Mouse (Mus musculus) ovary, adult 18-20 months (tissue): ENCODE data around the gene Kpna7.

Experiments used
- DNase-seq: peaks from one replicate; pipeline ENCODE4 v3.0.0; 2022; ENCODE audit warnings: low spot score, mixed read lengths

Kpna7 gene

DNA sequence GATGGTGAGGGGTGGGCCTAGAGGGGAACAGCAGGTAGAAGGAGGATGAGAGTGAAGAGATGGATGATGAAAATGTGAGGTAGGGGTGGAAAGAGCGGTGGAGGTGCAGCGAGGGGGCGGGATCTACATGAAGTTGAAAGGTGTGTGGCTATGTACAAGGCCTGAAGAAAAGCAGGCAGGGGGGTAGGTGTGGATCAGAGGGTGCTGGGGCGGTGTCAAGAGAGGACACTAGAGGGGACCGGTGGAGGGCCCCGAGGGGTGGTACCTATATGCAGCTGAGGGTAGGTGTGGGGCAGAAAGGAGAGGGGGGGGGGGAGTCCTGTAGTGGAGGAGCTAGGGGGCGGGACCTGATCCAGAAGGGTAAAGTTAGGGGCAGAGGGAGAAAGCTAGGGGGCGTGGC lies 119.4 kb downstream of the Kpna7 start:
- DNase-seq: no peak

DNA sequence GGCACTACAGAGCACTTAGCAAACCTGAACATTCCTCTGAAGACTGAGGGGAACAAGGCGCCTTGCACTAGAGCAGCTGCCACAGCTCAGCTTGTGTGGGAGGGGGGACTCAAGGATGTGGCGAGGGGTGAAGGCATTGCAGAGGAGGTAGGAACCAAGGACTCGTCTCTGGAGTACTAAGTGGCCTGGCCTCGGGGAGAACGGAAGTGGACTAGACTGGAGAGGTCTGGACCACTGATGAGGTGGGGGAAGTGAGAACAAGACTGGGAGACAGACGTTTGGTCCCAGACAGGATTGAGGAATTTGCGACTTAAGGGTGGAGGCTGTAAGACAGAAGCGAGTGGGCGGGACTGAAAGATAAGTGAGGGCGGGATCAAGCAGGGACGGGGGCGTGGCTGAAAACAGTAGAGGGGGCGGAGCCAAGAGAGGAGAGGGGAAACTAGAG lies 120.0 kb downstream of the Kpna7 start:
- peak; percentile 37 for DNase-seq

DNA sequence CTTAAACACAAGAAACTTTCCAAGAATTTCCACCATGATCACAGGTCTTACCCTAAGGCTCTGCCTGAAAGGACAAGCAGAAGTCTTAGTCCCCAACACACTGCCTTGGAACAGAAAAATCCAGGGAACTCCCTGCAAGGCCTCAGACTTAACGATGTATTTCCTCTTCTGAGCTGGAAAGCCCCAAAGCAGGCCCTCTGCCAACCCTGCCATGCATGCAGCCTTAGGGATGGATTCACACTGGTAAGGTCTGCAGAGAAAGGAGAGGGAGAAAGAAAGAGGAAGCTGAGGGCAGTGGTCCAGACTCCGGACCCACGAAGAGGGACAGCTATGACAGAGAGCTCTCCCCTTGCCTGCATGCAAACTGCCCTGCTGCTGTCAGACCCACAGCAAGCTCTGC lies 120.4 kb downstream of the Kpna7 start:
- no peak for DNase-seq

DNA sequence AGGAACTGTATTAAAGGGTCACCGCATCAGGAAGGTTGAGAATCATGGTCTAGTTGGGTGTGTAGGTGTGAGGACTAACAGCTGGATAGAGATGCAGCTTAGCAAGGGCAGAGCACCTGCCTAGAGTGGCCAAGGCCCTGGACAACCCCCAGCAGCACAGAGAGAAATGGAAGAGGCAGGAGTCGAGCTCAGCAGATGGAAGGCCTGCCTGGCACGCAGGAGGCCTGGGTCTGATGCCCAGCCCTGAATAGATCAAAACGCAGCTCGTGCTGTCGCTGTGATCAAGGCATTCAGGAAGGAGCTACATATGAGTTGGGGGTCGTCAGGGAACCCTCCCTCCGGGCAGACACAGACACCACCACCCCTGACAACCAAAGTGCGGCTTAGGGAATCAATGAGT lies 125.6 kb downstream of the Kpna7 start:
- DNase-seq: no peak

DNA sequence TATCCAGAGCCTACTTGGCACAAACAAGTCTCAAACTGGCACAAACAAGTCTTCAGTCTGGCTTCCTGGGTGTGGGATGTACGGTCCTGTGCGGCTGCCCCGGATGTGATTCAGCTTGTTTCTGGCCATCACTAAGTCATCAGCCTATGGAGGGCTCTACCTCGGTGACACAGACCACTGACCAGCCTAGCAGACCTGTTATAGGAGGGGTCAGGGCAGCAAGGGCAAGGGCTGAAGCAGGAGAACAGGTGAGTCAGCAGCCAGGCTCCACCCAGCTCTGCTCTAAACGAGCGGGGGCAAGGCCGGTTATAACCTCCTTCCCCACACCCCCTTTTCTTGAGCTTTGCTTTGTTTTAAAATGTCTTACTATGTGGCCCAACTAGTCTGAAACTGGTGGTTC lies 129.4 kb downstream of the Kpna7 start:
- no peak for DNase-seq

DNA sequence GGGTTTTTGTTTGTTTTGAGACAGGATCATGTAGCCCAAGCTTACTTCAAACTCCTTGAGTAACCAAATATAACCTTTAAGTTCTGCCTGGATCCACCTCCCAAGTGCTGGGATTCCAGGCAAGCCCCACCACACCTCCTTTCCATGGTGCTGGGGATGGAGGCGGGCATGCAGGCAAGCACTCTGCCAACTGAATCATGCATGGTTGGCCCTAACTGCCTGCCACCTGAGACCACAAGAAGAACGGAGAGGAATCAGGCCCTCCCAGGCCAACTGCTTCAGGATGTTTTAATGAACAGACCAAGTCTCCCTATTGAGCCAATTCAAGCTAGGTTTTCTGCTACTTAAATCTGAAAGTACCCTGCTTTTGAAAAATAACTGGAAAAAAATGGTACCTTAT lies 131.2 kb downstream of the Kpna7 start:
- DNase-seq: no peak

DNA sequence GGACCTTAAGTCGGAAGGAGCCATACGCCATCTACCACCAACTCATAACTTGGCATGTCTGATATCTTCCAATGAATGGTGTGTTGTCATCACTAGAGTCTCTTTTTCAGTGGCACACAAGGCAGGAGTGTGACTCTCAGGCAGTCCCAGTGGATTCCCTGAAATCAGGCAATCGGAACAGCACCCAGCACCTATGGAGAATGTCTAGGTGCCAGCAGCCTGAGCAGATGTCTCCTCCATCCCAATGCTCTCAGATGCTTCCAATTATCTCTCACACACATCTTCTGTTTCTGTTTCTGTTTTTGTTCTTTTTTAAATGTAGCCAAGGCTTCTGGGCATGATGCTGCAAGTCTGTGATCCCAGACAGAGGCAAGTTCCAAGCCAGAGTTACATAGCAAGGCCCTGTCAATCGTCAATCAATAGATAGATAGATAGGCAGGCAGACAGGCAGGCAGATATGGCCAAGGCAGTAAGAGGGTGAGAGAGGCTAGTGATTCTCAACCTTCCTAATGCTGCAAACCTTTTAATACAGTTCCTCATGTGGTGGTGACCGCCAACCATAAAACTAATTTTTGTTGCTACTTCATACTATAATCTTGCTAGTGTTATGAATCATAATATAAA lies 133.3 kb downstream of the Kpna7 start:
- no peak for DNase-seq

DNA sequence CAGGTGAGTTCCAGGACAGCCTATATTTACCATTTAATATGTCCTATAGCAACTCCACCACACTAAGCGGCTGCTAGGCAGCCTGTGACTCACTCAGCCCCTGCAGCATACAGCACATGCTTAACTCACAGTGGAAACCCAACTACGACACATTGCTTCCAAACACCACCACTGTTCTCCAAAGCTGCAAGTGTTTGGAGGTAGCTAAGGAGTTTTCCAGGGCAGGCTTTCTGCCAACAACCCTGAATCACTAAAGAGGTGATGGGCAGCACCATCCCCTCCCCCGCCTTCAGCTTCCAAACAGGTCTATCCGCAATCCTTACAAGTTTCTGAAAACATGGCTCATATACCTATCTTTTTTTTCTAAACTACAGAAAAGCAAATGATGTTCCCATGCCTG lies 134.0 kb downstream of the Kpna7 start:
- DNase-seq: no peak

DNA sequence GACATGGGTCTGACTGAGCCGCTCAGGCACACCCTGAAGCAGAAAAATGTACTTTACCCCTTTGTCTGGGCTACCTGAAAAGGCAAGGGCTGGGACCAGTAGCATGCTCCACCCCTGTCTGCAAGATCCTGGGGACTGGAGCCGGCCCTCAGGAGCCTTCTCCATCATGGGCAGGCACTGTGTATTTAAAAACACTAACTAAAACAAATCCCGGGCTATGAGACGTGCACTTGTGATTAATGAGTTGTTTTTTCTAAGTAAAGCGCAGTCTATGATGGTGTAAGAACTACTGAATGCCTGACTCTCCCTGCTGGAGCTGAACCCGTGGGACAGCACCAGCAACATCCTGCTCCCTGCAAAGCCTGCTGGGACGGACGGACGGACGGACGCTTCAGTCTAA lies 135.4 kb downstream of the Kpna7 start:
- no peak for DNase-seq

DNA sequence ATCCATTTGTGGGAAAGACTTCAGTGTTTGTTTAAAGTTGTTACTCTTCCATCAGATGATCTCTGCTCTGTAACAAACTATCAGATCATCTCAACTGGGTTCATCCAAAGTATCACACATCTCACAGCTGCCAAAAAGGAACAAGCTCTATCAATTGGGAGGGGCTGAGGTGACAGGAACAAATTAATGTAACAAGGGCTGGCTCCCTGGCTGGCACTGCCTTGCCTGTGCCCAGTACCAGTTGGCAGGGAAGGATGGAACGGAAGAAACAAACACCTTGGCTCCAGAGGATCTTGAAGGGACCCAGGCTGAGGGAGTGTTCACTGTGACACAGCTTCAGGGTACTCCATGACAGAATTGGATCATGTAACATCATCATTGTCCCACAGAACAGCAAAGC lies 135.8 kb downstream of the Kpna7 start:
- no peak for DNase-seq

DNA sequence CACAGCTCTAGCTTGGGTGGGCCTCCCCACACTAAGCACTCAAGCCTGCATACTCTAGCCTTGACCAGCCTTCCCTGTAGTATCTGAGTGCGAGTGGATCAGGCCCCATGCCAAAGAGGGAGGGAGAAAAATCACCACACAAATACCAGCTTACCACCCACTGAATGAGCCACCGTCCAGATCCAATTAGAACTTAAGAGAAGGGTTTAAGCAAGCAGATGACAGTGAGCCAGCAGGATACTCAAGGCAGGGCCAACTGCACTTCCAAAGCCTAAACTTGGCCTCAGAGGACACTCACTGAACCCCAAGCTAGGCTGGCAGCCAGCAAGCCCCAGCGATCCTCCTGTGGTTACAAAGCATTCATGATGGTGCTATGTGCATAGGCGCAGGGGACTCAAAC lies 137.8 kb downstream of the Kpna7 start:
- DNase-seq: peak; percentile 51

DNA sequence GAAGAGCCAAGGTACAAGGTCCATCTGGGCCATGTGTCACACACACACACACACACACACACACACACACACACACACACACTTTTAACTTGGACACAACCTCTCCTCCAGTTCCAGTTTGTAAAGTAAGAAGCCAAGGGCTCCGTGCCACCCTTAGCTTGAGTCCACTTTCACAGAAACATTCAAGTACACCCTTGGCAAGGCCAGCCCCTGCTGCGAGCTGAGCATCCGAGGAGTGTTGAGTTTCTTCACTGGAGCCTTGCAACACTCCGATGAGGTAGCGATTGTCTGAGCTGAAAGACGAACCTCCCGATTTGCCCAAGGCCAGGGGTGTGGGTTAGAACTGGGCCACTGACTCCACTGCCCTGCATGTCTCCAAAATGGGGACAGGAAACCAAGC lies 138.9 kb downstream of the Kpna7 start:
- no peak for DNase-seq

DNA sequence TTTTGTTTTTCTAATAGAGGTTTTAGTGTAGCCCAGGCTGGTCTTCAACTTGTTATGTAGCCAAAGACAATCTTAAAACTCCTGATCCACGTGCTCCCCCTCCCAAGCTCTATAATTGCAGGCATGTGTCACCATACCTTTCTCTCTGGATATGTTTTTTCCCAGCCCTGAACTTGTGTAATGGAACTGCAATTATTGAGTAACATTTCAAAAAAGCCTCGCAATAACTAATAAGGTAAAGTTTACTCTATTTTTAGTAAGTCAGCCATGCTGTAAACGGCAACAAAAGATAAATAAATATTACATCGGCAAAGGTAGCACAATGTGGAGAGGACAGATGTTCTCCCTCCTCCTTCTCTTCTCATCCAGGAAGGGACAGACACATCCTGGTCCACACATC lies 139.5 kb downstream of the Kpna7 start:
- no peak for DNase-seq

DNA sequence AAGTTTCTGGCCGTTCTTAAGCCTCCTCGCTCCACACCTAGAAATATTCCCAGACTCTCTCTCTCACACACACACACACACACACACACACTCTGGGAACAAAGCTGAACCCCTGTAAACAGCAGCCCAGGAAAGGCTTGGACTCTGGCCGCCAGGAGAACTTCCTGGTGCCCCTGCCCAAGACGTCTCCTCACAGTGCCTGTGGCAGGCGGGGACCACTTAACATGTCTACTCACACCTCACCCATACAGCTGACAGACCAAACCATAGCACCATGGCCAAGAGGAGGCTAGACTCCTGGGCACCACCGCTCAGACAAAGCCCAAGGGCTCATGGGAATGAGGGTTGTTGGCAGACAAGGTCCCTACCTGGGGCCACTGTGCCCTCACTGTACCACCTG lies 140.5 kb downstream of the Kpna7 start:
- DNase-seq: no peak

DNA sequence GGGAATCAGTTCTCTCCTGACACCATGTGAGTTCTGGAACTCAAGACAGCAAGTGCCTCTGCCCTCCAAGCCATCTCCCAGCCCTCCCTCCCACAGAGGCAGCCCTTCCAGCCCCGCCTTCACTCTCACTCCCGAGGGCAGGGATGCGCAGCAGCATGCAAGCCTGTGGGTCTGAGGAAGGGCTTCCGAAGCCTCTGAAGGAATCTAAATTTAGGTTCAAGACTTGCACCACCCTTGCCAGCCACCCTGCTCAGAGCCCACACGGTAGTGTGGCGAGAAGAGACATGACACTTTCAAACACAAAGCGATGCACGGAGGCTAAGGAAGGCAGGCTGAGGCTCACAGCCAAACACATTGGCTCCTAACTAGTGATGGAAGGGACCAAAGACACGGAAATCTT lies 141.4 kb downstream of the Kpna7 start:
- no peak for DNase-seq

DNA sequence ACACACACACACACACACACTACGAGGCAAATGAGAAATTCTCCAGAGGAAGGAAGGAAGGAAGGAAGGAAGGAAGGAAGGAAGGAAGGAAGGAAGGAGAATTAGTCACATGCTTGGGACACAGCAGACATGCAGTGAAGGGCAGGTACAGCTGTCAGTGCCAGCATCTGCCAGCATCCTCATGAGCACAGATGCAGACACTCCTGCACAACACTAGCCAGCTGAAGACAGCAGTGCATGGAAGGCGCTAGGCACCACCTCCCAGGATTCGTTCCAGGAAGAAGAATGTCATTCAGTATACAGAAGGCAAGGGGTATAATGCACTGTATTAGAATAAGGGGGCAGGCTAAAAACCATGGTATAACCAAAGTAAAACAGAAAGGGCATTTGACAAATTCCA lies 142.9 kb downstream of the Kpna7 start:
- no peak for DNase-seq

DNA sequence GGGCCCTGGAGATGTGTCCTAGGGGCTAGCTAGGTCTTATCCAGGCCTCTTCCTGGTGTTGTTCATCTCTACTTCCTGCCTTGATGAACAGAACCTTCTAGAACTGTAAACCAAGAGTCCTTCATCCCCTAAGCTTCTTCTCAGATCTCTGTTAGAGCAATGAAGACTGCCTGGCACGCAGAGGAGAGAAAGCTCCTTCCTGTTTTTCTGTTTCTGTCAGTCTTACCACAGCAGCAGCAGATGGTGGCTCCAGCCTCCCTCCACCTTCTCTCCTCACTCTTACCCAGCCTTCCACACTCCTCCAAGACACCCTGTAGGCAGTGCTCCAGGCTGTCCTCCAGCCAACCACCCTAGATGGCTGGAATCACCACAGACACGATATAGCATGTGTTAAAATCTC lies 146.5 kb downstream of the Kpna7 start:
- no peak for DNase-seq
